In genomic region chr19:31975882-31976281, GRCm38 (mm10) we compare ENCODE assay signal across 13 mouse cellular contexts.
DNase-seq lines count a peak whose midpoint lies in the region; ATAC-seq lines count a peak whose summit lies in the region.
"Had no signal": no experiment of that assay in that cellular context is flagged by ENCODE, and none has a peak within 500 bp of the region (broad histone marks: within the 10 kb centered on the region; RNA-seq: fewer than 3 reads in every experiment).

No protein-coding gene starts in this region.

- peak; percentile 85; the same call in 1 of the 2 replicates for ATAC-seq in kidney, embryonic 14.5 days (ENCODE audit: low FRiP score, low TSS enrichment)
- ATAC-seq in neutrophil, adult 5-6 weeks (ENCODE audit: extremely low read depth, insufficient number of reproducible peaks, low FRiP score, poor library complexity, severe bottlenecking) = 0 out of 2 replicates have a peak, but pooled peaks have one; percentile 38
- ATAC-seq: midbrain, embryonic 13.5 days had no signal

- 0 out of 2 replicates have a peak, but pooled peaks cover 3% of the 10 kb centered on the region for H3K4me1 ChIP-seq in kidney, embryonic 14.5 days (ENCODE audit: control insufficient read depth, insufficient read depth, low read length)
- H3K4me1 ChIP-seq: embryonic facial prominence, embryonic 12.5 days; forebrain, embryonic 12.5 days; midbrain, embryonic 13.5 days had no signal

- no peak overlapping the region for H3K27ac ChIP-seq in kidney, embryonic 14.5 days (ENCODE audit: low read depth, low read length)
- H3K27ac ChIP-seq: embryonic facial prominence, embryonic 12.5 days; forebrain, embryonic 12.5 days; gastrocnemius, adult 2 months; heart, embryonic 13.5 days; midbrain, embryonic 13.5 days had no signal

- WGBS in kidney, embryonic 14.5 days = 57% methylated on average over 2 of the region's 2 CpGs

- DNase-seq in kidney, adult 8-10 months = no peak
- peak; percentile 53 for DNase-seq in CD4-positive, CD25-positive, alpha-beta regulatory T cell, adult 2 months (ENCODE audit: low read depth, low spot score)
- DNase-seq in induced T-regulatory cell, adult 2 months (ENCODE audit: low read depth) = peak; percentile 46
- DNase-seq in left cerebral cortex, adult 8-10 months (ENCODE audit: low spot score in 2 of 2) = no peak
- DNase-seq in cerebellum, postnatal 10 days = no peak
- DNase-seq in layer of hippocampus, adult 9-11 months = no peak
- DNase-seq: gastrocnemius, adult 2 months had no signal

- no peak overlapping the region for H3K4me3 ChIP-seq in kidney, embryonic 14.5 days (ENCODE audit: low read length)
- H3K4me3 ChIP-seq: embryonic facial prominence, embryonic 12.5 days; forebrain, embryonic 12.5 days; gastrocnemius, adult 2 months; heart, embryonic 13.5 days; midbrain, embryonic 13.5 days had no signal

- H3K4me2 ChIP-seq in kidney, embryonic 14.5 days (replicated peaks; ENCODE audit: low read depth, low read length) = no peak overlapping the region
- H3K4me2 ChIP-seq: embryonic facial prominence, embryonic 12.5 days; forebrain, embryonic 12.5 days; heart, embryonic 13.5 days; midbrain, embryonic 13.5 days had no signal

- no peaks in the 10 kb centered on the region for H3K27me3 ChIP-seq in kidney, embryonic 14.5 days (ENCODE audit: control insufficient read depth, insufficient read depth, low read length)
- H3K27me3 ChIP-seq: embryonic facial prominence, embryonic 12.5 days; forebrain, embryonic 12.5 days; heart, embryonic 13.5 days had no signal

- H3K9me3 ChIP-seq in kidney, embryonic 14.5 days (ENCODE audit: control insufficient read depth, low read length) = no peaks in the 10 kb centered on the region
- H3K9me3 ChIP-seq: embryonic facial prominence, embryonic 12.5 days; forebrain, embryonic 12.5 days; heart, embryonic 13.5 days; midbrain, embryonic 13.5 days had no signal

- no peaks in the 10 kb centered on the region for H3K36me3 ChIP-seq in kidney, embryonic 14.5 days (ENCODE audit: control insufficient read depth, insufficient read depth, low read length)
- H3K36me3 ChIP-seq: embryonic facial prominence, embryonic 12.5 days; forebrain, embryonic 12.5 days; heart, embryonic 13.5 days; midbrain, embryonic 13.5 days had no signal

- no peak overlapping the region for H3K9ac ChIP-seq in kidney, embryonic 14.5 days (ENCODE audit: low read depth, low read length)
- H3K9ac ChIP-seq: embryonic facial prominence, embryonic 12.5 days; forebrain, embryonic 12.5 days; heart, embryonic 13.5 days; midbrain, embryonic 13.5 days had no signal

Comparison
In these comparisons a context has a peak if more than half of its experiments do, and no peak if none do; other contexts are left out.
1. DNase-seq: peak in CD4-positive, CD25-positive, alpha-beta regulatory T cell, adult 2 months (single experiment) and induced T-regulatory cell, adult 2 months (single experiment); none in kidney, adult 8-10 months (0 of 2), left cerebral cortex, adult 8-10 months (0 of 2), cerebellum, postnatal 10 days (0 of 2) and layer of hippocampus, adult 9-11 months (single experiment).